Mouse (Mus musculus): Measurements from ENCODE around the gene Hapln4. TPM values are rescaled to one million over a fixed set of nuclear protein-coding genes. Genes with fewer than 3 reads are reported as not detected.

Gene Hapln4
- total and polyA plus RNA-seq, 3 experiments = 0.03 TPM; not detected in 2

DNA sequence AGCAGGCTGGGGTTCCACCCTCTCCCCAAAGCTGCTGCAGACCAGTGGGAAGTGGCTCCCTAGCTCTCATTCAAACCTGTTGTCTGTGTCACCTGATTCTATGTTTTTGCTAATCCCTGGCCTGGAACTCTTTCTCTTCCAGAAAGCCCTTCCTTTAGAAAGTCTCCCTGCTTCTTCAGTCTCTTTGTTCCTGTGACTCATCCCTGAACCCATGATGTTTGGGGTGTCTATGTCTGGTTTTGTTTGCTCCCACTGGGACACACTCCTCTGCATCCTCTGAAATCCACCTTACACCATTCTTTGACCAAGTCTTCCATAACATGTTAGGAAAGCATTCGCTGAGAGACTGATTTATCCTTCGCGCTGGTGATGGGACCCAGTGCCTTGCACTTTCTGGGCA lies 46.8 kb downstream of the Hapln4 start:
- H3K27ac ChIP-seq (ENCODE audit: control insufficient read depth, low read depth, low read length) = no peak overlapping the region
- no peak overlapping the region for H3K4me3 ChIP-seq (ENCODE audit: control insufficient read depth in 1 of 2, insufficient read depth in 1 of 2, low read depth in 2 of 2, low read length in 2 of 2)
- no peak for DNase-seq (ENCODE audit: low read depth, low spot score)
- H3K36me3 ChIP-seq (ENCODE audit: control insufficient read depth in 1 of 2, insufficient read depth in 2 of 2, low read length in 2 of 2) = peaks cover 0 to 2% of the 10 kb centered on the region in 2 experiments; a peak in 2 of 4 replicates
- H3K79me2 ChIP-seq (ENCODE audit: control insufficient read depth, insufficient read depth, low read length, poor library complexity) = peaks cover 11% of the 10 kb centered on the region
- H3K4me1 ChIP-seq (ENCODE audit: control insufficient read depth in 1 of 2, insufficient read depth in 2 of 2, low read length in 2 of 2) = peaks cover 0 to 8% of the 10 kb centered on the region in 2 experiments; a peak in 2 of 4 replicates
- H3K27me3 ChIP-seq (ENCODE audit: control insufficient read depth in 1 of 2, insufficient read depth in 2 of 2, low read length in 2 of 2) = peaks cover 0 to 3% of the 10 kb centered on the region in 2 experiments; a peak in 1 of 4 replicates
- TF ChIP-seq ZC3H11A (IDR thresholded peaks at IDR 0.05; ENCODE audit: low read depth, low read length) (no peak), MAFK (IDR thresholded peaks at IDR 0.05; ENCODE audit: borderline replicate concordance, low read depth, low read length) (no peak)
- H3K9ac ChIP-seq (ENCODE audit: control insufficient read depth, low read depth, low read length, poor library complexity, severe bottlenecking) = no peak overlapping the region
- H3K9me3 ChIP-seq (replicated peaks; ENCODE audit: insufficient read depth, low read length) = no peaks in the 10 kb centered on the region

DNA sequence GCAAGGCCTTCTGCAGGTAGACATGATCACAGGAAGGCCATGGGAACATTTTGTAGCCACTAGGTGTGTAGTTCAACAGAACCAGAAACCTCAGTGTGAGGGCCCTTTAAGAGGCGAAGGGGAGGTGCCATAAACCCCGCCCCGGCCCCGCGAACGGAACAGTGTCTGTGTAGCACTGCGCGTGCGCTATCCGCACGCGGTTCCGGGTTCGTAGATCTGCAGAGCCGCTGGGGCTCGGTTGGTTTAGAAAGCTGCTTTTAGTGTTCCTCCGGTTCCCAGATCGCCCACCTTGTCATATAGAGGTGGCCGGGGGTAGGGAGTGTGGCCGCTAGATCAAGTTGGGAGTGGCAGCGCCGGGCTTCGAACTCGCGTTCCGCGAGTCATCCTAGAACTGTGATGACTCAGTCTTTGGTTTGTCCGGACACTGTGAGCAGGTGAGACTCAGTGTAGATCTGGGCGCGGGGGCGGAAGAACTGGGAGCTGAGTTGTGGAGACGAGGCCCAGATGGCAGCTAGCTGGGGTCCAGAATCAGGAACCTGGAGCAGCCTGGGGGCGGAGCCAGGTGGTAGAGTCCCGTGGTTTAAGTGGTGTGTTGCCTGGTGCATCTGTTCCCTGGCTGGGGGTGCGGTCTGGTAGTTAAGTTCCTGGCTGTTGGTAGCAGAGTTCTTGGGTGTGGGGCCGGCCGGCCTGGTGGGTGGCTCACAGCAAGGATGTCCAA lies 48.1 kb downstream of the Hapln4 start, which contains the start of gene Nr2c2ap:
TSS of gene Nr2c2ap (plus strand) at position 168 of the 718 bp plus-strand sequence.
- Histone ChIP-seq H3K27me3 (ENCODE audit: control insufficient read depth in 1 of 2, insufficient read depth in 2 of 2, low read length in 2 of 2) (no peaks in the 10 kb centered on the region), H3K79me2 (ENCODE audit: control insufficient read depth, insufficient read depth, low read length, poor library complexity) (peaks cover 11% of the 10 kb centered on the region), H3K27ac (ENCODE audit: control insufficient read depth, low read depth, low read length) (peak within 1 kb of the TSS; percentile 82), H3K36me3 (ENCODE audit: control insufficient read depth in 1 of 2, insufficient read depth in 2 of 2, low read length in 2 of 2) (peaks cover 0 to 2% of the 10 kb centered on the region in 2 experiments; a peak in 2 of 4 replicates), H3K9ac (ENCODE audit: control insufficient read depth, low read depth, low read length, poor library complexity, severe bottlenecking) (peak within 1 kb of the TSS; percentile 93), H3K9me3 (replicated peaks; ENCODE audit: insufficient read depth, low read length) (no peaks in the 10 kb centered on the region), H3K4me3 (ENCODE audit: control insufficient read depth in 1 of 2, insufficient read depth in 1 of 2, low read depth in 2 of 2, low read length in 2 of 2) (peak within 1 kb of the TSS; percentile 92 to 93), H3K4me1 (ENCODE audit: control insufficient read depth in 1 of 2, insufficient read depth in 2 of 2, low read length in 2 of 2) (peaks cover 0 to 8% of the 10 kb centered on the region in 2 experiments; a peak in 2 of 4 replicates)
- peak; percentile 93 for DNase-seq (ENCODE audit: low read depth, low spot score)
- TF ChIP-seq GABPA (IDR thresholded peaks at IDR 0.05; ENCODE audit: low read depth, low read length) = no peak
- TF ChIP-seq SIN3A (IDR thresholded peaks at IDR 0.05; ENCODE audit: low read length) = peak; percentile 98
- peak; percentile 89 for TF ChIP-seq POLR2AphosphoS2 (IDR thresholded peaks at IDR 0.05; ENCODE audit: low read length)
- TF ChIP-seq MAX (IDR thresholded peaks at IDR 0.05; ENCODE audit: low read length) = peak; percentile 85
- TF ChIP-seq MAFK (IDR thresholded peaks at IDR 0.05; ENCODE audit: borderline replicate concordance, low read depth, low read length) = no peak
- no peak for TF ChIP-seq POLR2AphosphoS5 (IDR thresholded peaks at IDR 0.05; ENCODE audit: borderline replicate concordance, low read depth, low read length)
- TF ChIP-seq BHLHE40 (IDR thresholded peaks at IDR 0.05; ENCODE audit: borderline replicate concordance, low read depth, low read length) = no peak
- TF ChIP-seq GATA1 (IDR thresholded peaks at IDR 0.05; ENCODE audit: low read depth, low read length) = no peak
- no peak for TF ChIP-seq RCOR1 (IDR thresholded peaks at IDR 0.05; ENCODE audit: low read depth, low read length)
- peak; percentile 5; the same call in 1 of the 2 replicates for TF ChIP-seq SMC3 (IDR thresholded peaks at IDR 0.05; ENCODE audit: low read depth, low read length)
- TF ChIP-seq ZMIZ1 (IDR thresholded peaks at IDR 0.05; ENCODE audit: low read depth, low read length) = peak; percentile 59; the same call in 1 of the 2 replicates
- TF ChIP-seq TBP (IDR thresholded peaks at IDR 0.05; ENCODE audit: low read depth, low read length) = peak; percentile 70
- TF ChIP-seq MYC (IDR thresholded peaks at IDR 0.05; ENCODE audit: low read depth, low read length) = peak; percentile 95
- TF ChIP-seq HCFC1 (IDR thresholded peaks at IDR 0.05; ENCODE audit: low read depth, low read length) = peak; percentile 85
- TF ChIP-seq ZKSCAN1 (IDR thresholded peaks at IDR 0.05; ENCODE audit: low read depth, low read length) = no peak
- no peak for TF ChIP-seq RAD21 (IDR thresholded peaks at IDR 0.05; ENCODE audit: low read depth, low read length)
- peak; percentile 79 to 96 for TF ChIP-seq POLR2A (IDR thresholded peaks at IDR 0.05; ENCODE audit: control insufficient read depth in 1 of 2, insufficient read depth in 1 of 2, low read depth in 1 of 2, low read length in 2 of 2, poor library complexity in 1 of 2)
- peak; percentile 96 for TF ChIP-seq MXI1 (IDR thresholded peaks at IDR 0.05; ENCODE audit: low read depth, low read length)
- TF ChIP-seq ELF1 (IDR thresholded peaks at IDR 0.05; ENCODE audit: low read depth, low read length) = peak; percentile 98
- no peak for TF ChIP-seq MYB (IDR thresholded peaks at IDR 0.05; ENCODE audit: low read depth, low read length)
- TF ChIP-seq ETS1 (IDR thresholded peaks at IDR 0.05; ENCODE audit: low read depth, low read length) = 0 out of 2 replicates have a peak, but pooled peaks have one; percentile 29
- TF ChIP-seq ZNF384 (IDR thresholded peaks at IDR 0.05; ENCODE audit: low read depth, low read length) = no peak
- no peak for TF ChIP-seq USF2 (IDR thresholded peaks at IDR 0.05; ENCODE audit: borderline replicate concordance in 1 of 2, insufficient read depth in 1 of 2, low read depth in 1 of 2, low read length in 2 of 2)
- no peak for TF ChIP-seq CHD2 (IDR thresholded peaks at IDR 0.05; ENCODE audit: low read length)
- TF ChIP-seq ZC3H11A (IDR thresholded peaks at IDR 0.05; ENCODE audit: low read depth, low read length) = no peak
- TF ChIP-seq TAL1 (IDR thresholded peaks at IDR 0.05; ENCODE audit: low read length) = no peak
- 0 out of 2 replicates have a peak, but pooled peaks have one; percentile 5 for TF ChIP-seq USF1 (IDR thresholded peaks at IDR 0.05; ENCODE audit: low read depth, low read length)
- TF ChIP-seq NELFE (IDR thresholded peaks at IDR 0.05; ENCODE audit: low read depth, low read length) = peak; percentile 96
- TF ChIP-seq EP300 (IDR thresholded peaks at IDR 0.05; ENCODE audit: low read depth in 1 of 2, low read length in 2 of 2) = no peak
- TF ChIP-seq JUND (IDR thresholded peaks at IDR 0.05; ENCODE audit: low read depth, low read length) = no peak

Measured in MEL (cell line).